In genomic region chr17:23603077-23603476, GRCm38 (mm10) we compare ENCODE assay signal across 33 mouse cellular contexts. TPM values are rescaled to one million over a fixed set of nuclear protein-coding genes. Genes with fewer than 3 reads are reported as not detected.
A peak's percentile ranks its signal among the peaks of the same experiment; 100 is the strongest.
DNase-seq lines count a peak whose midpoint lies in the region; ATAC-seq and TF ChIP-seq lines count a peak whose summit lies in the region.
"Had no signal": no experiment of that assay in that cellular context is flagged by ENCODE, and none has a peak within 500 bp of the region (broad histone marks: within the 10 kb centered on the region; RNA-seq: fewer than 3 reads in every experiment).

No protein-coding gene starts in this region.

- H3K9me3 ChIP-seq in forebrain, embryonic 14.5 days (replicated peaks; ENCODE audit: control insufficient read depth, low read length), result no peaks in the 10 kb centered on the region
- H3K9me3 ChIP-seq in forebrain, embryonic 10.5 days, result no peaks in the 10 kb centered on the region
- no peaks in the 10 kb centered on the region for H3K9me3 ChIP-seq in liver, postnatal 0 days (ENCODE audit: low read length)
- H3K9me3 ChIP-seq: heart, embryonic 12.5 days; hindbrain, embryonic 13.5 days; limb, embryonic 10.5 days; limb, embryonic 15.5 days; liver, embryonic 13.5 days; neural tube, embryonic 15.5 days had no signal

- TF ChIP-seq EP300 in liver, postnatal 0 days (IDR thresholded peaks at IDR 0.05; ENCODE audit: low read depth), result no peak

- WGBS in forebrain, embryonic 14.5 days, result 10% methylated on average over 8 of the region's 8 CpGs
- 19% methylated on average over 8 of the region's 8 CpGs for WGBS in forebrain, embryonic 10.5 days
- WGBS in liver, postnatal 0 days (ENCODE audit: insufficient replicate concordance), result 57% methylated on average over 8 of the region's 8 CpGs

- no peak overlapping the region for H3K9ac ChIP-seq in forebrain, embryonic 14.5 days (ENCODE audit: low read length)
- H3K9ac ChIP-seq in liver, postnatal 0 days (replicated peaks), result no peak overlapping the region
- H3K9ac ChIP-seq: heart, embryonic 12.5 days; hindbrain, embryonic 13.5 days; limb, embryonic 15.5 days; liver, embryonic 13.5 days; neural tube, embryonic 15.5 days had no signal

- 0 out of 2 replicates have a peak, but pooled peaks cover 2% of the 10 kb centered on the region for H3K27me3 ChIP-seq in forebrain, embryonic 14.5 days (replicated peaks; ENCODE audit: control insufficient read depth, insufficient read depth, low read length)
- H3K27me3 ChIP-seq in forebrain, embryonic 10.5 days (ENCODE audit: poor library complexity, severe bottlenecking), result no peaks in the 10 kb centered on the region
- H3K27me3 ChIP-seq in liver, postnatal 0 days (ENCODE audit: insufficient read depth, low read length), result no peaks in the 10 kb centered on the region
- H3K27me3 ChIP-seq: heart, embryonic 12.5 days; limb, embryonic 15.5 days; liver, embryonic 13.5 days; neural tube, embryonic 15.5 days had no signal

- H3K4me3 ChIP-seq in forebrain, embryonic 14.5 days (ENCODE audit: low read depth, low read length), result no peak overlapping the region
- no peak overlapping the region for H3K4me3 ChIP-seq in forebrain, embryonic 10.5 days
- H3K4me3 ChIP-seq in liver, postnatal 0 days (ENCODE audit: low read depth, low read length), result no peak overlapping the region
- H3K4me3 ChIP-seq: heart, embryonic 12.5 days; hindbrain, embryonic 13.5 days; limb, embryonic 10.5 days; limb, embryonic 15.5 days; liver, embryonic 13.5 days; neural tube, embryonic 15.5 days had no signal

- H3K4me2 ChIP-seq in forebrain, embryonic 14.5 days (ENCODE audit: low read length), result no peak overlapping the region
- H3K4me2 ChIP-seq in liver, postnatal 0 days (ENCODE audit: low read depth, low read length), result no peak overlapping the region
- H3K4me2 ChIP-seq: heart, embryonic 12.5 days; hindbrain, embryonic 13.5 days; limb, embryonic 15.5 days; liver, embryonic 13.5 days; midbrain, embryonic 11.5 days; neural tube, embryonic 15.5 days had no signal

- peaks cover 6% of the 10 kb centered on the region; the same call in 1 of the 2 replicates for H3K4me1 ChIP-seq in forebrain, embryonic 14.5 days (ENCODE audit: control insufficient read depth, insufficient read depth, low read length)
- H3K4me1 ChIP-seq in forebrain, embryonic 10.5 days, result peaks cover 47% of the 10 kb centered on the region
- peaks cover 3% of the 10 kb centered on the region; the same call in 1 of the 2 replicates for H3K4me1 ChIP-seq in liver, postnatal 0 days (ENCODE audit: insufficient read depth)

- no peak for ATAC-seq in forebrain, embryonic 14.5 days
- no peak for ATAC-seq in liver, postnatal 0 days
- ATAC-seq: CD4-positive, CD25-positive, alpha-beta regulatory T cell, adult 4 months; intestine, embryonic 16.5 days had no signal

- H3K27ac ChIP-seq in forebrain, embryonic 14.5 days (ENCODE audit: low read depth, low read length), result no peak overlapping the region
- no peak overlapping the region for H3K27ac ChIP-seq in forebrain, embryonic 10.5 days
- H3K27ac ChIP-seq in liver, postnatal 0 days (ENCODE audit: low read depth), result no peak overlapping the region
- H3K27ac ChIP-seq: hindbrain, embryonic 13.5 days; limb, embryonic 10.5 days; limb, embryonic 15.5 days; liver, embryonic 13.5 days; neural tube, embryonic 15.5 days had no signal

- H3K36me3 ChIP-seq in forebrain, embryonic 14.5 days (ENCODE audit: control insufficient read depth, insufficient read depth, low read length), result no peaks in the 10 kb centered on the region
- H3K36me3 ChIP-seq in forebrain, embryonic 10.5 days (replicated peaks), result no peaks in the 10 kb centered on the region
- no peaks in the 10 kb centered on the region for H3K36me3 ChIP-seq in liver, postnatal 0 days (replicated peaks; ENCODE audit: insufficient read depth, low read length)
- H3K36me3 ChIP-seq: heart, embryonic 12.5 days; hindbrain, embryonic 13.5 days; limb, embryonic 10.5 days; limb, embryonic 15.5 days; liver, embryonic 13.5 days; neural tube, embryonic 15.5 days had no signal

- TF ChIP-seq CTCF in liver, postnatal 0 days (IDR thresholded peaks at IDR 0.05; ENCODE audit: low read depth), result no peak

- DNase-seq in forebrain, embryonic 14.5 days (ENCODE audit: low spot score), result peak; percentile 22
- DNase-seq in forebrain, embryonic 10.5 days (ENCODE audit: extremely low spot score, low spot score), result no peak
- peak; percentile 13 for DNase-seq in right cerebral cortex, postnatal 4 days
- DNase-seq in right cerebral cortex, adult 18-20 months, result no peak
- peak; percentile 58 for DNase-seq in ZHBTc4 (ENCODE audit: low read depth, low spot score)
- DNase-seq in liver, postnatal 0 days, result no peak
- no peak for DNase-seq in heart, adult 8-10 months (ENCODE audit: low spot score)
- DNase-seq: adrenal gland, postnatal 25 days; cerebellum, adult 18-20 months; gastrocnemius, postnatal 14 days; heart, postnatal 4 days; layer of hippocampus, postnatal 36 days; liver, embryonic 13.5 days; lung, adult 2 months had no signal

RNA-seq across cellular contexts. Expression of gene Zscan10, which starts 2.4 kb away (rescaled TPM):
- polyA plus RNA-seq in forebrain, embryonic 14.5 days (2014; fragmentation: Nextera tagmentation; extraction: Ambion mirVana), result not detected in 2 replicates
- polyA plus RNA-seq in forebrain, embryonic 10.5 days (2016; fragmentation: Nextera tagmentation; extraction: Ambion mirVana), result 0.42 and 0.65 TPM in 2 replicates
- not detected in 2 replicates for polyA plus RNA-seq in liver, postnatal 0 days (2015; fragmentation: Nextera tagmentation; extraction: Ambion mirVana)
- not detected for total RNA-seq in heart, adult 8-10 months (2022)
- total RNA-seq: adrenal gland, adult 18-20 months; adrenal gland, postnatal 25 days; gastrocnemius, postnatal 14 days; heart, adult 18-20 months; heart, postnatal 4 days; layer of hippocampus, postnatal 36 days; left cerebral cortex, postnatal 10 days; megakaryocyte progenitor cell, adult 5-6 weeks; MEL; monocyte, adult 5-6 weeks had no signal
- polyA plus RNA-seq: heart, embryonic 12.5 days; heart, postnatal 0 days; intestine, embryonic 16.5 days; large intestine, adult 2 months; liver, embryonic 13.5 days; midbrain, embryonic 11.5 days; neural tube, embryonic 15.5 days; Patski; small intestine, adult 2 months; stomach, embryonic 14.5 days had no signal

RNA-seq across cellular contexts. Expression of gene Zfp13, which starts 3.8 kb away (rescaled TPM):
- polyA plus RNA-seq in forebrain, embryonic 14.5 days (2014; fragmentation: Nextera tagmentation; extraction: Ambion mirVana), result 24.1 and 26.0 TPM in 2 replicates
- 22.1 and 22.2 TPM in 2 replicates for polyA plus RNA-seq in forebrain, embryonic 10.5 days (2016; fragmentation: Nextera tagmentation; extraction: Ambion mirVana)
- 1.1 and 1.4 TPM in 2 replicates for polyA plus RNA-seq in liver, postnatal 0 days (2015; fragmentation: Nextera tagmentation; extraction: Ambion mirVana)
- total RNA-seq in heart, adult 8-10 months (2022), result 1 to 10 TPM; 1.9 to 5.9 (median 4.4) TPM
- total RNA-seq: monocyte, adult 5-6 weeks had no signal

RNA-seq across cellular contexts. Expression of gene Zfp213, which starts 39.0 kb away (rescaled TPM):
- 17.6 and 20.9 TPM in 2 replicates for polyA plus RNA-seq in forebrain, embryonic 14.5 days (2014; fragmentation: Nextera tagmentation; extraction: Ambion mirVana)
- 27.6 and 29.9 TPM in 2 replicates for polyA plus RNA-seq in forebrain, embryonic 10.5 days (2016; fragmentation: Nextera tagmentation; extraction: Ambion mirVana)
- 5.2 and 5.5 TPM in 2 replicates for polyA plus RNA-seq in liver, postnatal 0 days (2015; fragmentation: Nextera tagmentation; extraction: Ambion mirVana)
- total RNA-seq in heart, adult 8-10 months (2022), result 1 to 10 TPM; 4.9 to 6.5 (median 5.8) TPM

RNA-seq across cellular contexts. Expression of gene Mmp25, which starts 42.0 kb away (rescaled TPM):
- 0.62 and 0.90 TPM in 2 replicates for polyA plus RNA-seq in forebrain, embryonic 14.5 days (2014; fragmentation: Nextera tagmentation; extraction: Ambion mirVana)
- polyA plus RNA-seq in forebrain, embryonic 10.5 days (2016; fragmentation: Nextera tagmentation; extraction: Ambion mirVana), result 0.77 and 0.84 TPM in 2 replicates
- 0.49 and 0.67 TPM in 2 replicates for polyA plus RNA-seq in liver, postnatal 0 days (2015; fragmentation: Nextera tagmentation; extraction: Ambion mirVana)
- under 1 TPM in 1 of 4 experiments, not detected in 3; 0.06 TPM for total RNA-seq in heart, adult 8-10 months (2022)
- total RNA-seq: MEL had no signal
- polyA plus RNA-seq: Patski had no signal

RNA-seq across cellular contexts. Expression of gene Bicdl2, which starts 57.2 kb away (rescaled TPM):
- not detected in 2 replicates for polyA plus RNA-seq in forebrain, embryonic 14.5 days (2014; fragmentation: Nextera tagmentation; extraction: Ambion mirVana)
- 0.27 and 0.37 TPM in 2 replicates for polyA plus RNA-seq in forebrain, embryonic 10.5 days (2016; fragmentation: Nextera tagmentation; extraction: Ambion mirVana)
- polyA plus RNA-seq in liver, postnatal 0 days (2015; fragmentation: Nextera tagmentation; extraction: Ambion mirVana), result 0.05 and 0.31 TPM in 2 replicates
- total RNA-seq in heart, adult 8-10 months (2022), result not detected
- total RNA-seq: adrenal gland, adult 18-20 months; adrenal gland, postnatal 25 days; gastrocnemius, postnatal 14 days; heart, adult 18-20 months; layer of hippocampus, postnatal 36 days; left cerebral cortex, postnatal 10 days; megakaryocyte progenitor cell, adult 5-6 weeks; monocyte, adult 5-6 weeks had no signal
- polyA plus RNA-seq: neural tube, embryonic 15.5 days had no signal

Comparison
In these comparisons a context has a peak if more than half of its experiments do, and no peak if none do; other contexts are left out.
1. DNase-seq: peak in forebrain, embryonic 14.5 days (single experiment), right cerebral cortex, postnatal 4 days (single experiment) and ZHBTc4 (single experiment); none in forebrain, embryonic 10.5 days (single experiment), right cerebral cortex, adult 18-20 months (single experiment), liver, postnatal 0 days (single experiment) and heart, adult 8-10 months (single experiment).